In the genomic region with DNA sequence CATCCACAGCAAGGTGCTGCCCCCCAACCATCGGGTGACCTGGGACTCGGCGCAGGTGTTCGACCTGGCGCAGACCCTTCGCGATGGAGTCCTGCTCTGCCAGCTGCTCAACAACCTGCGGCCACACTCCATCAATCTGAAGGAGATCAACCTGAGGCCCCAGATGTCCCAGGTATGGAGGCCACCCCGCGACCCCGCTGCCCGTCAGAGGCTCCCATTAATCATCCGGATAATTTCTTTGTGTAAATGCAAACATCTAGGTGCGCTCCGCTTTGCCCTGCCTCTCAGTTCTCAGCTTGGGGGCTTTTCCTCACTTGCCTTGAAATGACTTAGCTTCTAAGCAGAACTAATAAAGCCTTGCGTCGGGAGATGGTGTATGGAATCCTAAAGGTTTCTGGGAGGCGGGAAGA, we compare ENCODE assay signal across 8 mouse cellular contexts. TPM values are rescaled to one million over a fixed set of nuclear protein-coding genes. Genes with fewer than 3 reads are reported as not detected.
DNase-seq lines count a peak whose midpoint lies in the region; ATAC-seq and TF ChIP-seq lines count a peak whose summit lies in the region.

No protein-coding gene starts in this region.

- H3K4me1 ChIP-seq in kidney, embryonic 15.5 days: peaks cover 20% of the 10 kb centered on the region
- no peaks in the 10 kb centered on the region; the same call in 1 of the 2 replicates for H3K4me1 ChIP-seq in cortical plate, adult 2 months (ENCODE audit: control insufficient read depth, insufficient read depth, low read length)
- H3K4me1 ChIP-seq in hindbrain, postnatal 0 days (ENCODE audit: insufficient read depth, low read length): no peaks in the 10 kb centered on the region
- H3K4me1 ChIP-seq in midbrain, embryonic 14.5 days (ENCODE audit: control insufficient read depth, insufficient read depth, low read length): 0 out of 2 replicates have a peak, but pooled peaks cover 5% of the 10 kb centered on the region

- H3K4me2 ChIP-seq in kidney, embryonic 15.5 days: peak overlapping the region; percentile 94
- peak overlapping the region; percentile 92 for H3K4me2 ChIP-seq in hindbrain, postnatal 0 days (ENCODE audit: low read depth, low read length)
- peak overlapping the region; percentile 80 for H3K4me2 ChIP-seq in midbrain, embryonic 14.5 days (ENCODE audit: low read length)

- H3K27ac ChIP-seq in kidney, embryonic 15.5 days: peak overlapping the region; percentile 85
- no peak overlapping the region for H3K27ac ChIP-seq in cortical plate, adult 2 months (ENCODE audit: insufficient read depth, low read length)
- H3K27ac ChIP-seq in hindbrain, postnatal 0 days: peak overlapping the region; percentile 79
- H3K27ac ChIP-seq in midbrain, embryonic 14.5 days (replicated peaks; ENCODE audit: low read depth, low read length): peak overlapping the region; percentile 92

- no peak for DNase-seq in kidney, adult 8-10 months
- DNase-seq in hindbrain, postnatal 0 days (ENCODE audit: low spot score): peak; percentile 42
- peak; percentile 66 for DNase-seq in midbrain, embryonic 14.5 days
- DNase-seq in adrenal gland, postnatal 25 days: no peak
- DNase-seq in right cerebral cortex, postnatal 10 days (ENCODE audit: low spot score in 2 of 2): no peak
- no peak for DNase-seq in spleen, postnatal 4 days (ENCODE audit: low spot score in 2 of 2)

- under 1% methylated on average over 18 of the region's 18 CpGs for WGBS in kidney, embryonic 15.5 days
- under 1% methylated on average over 18 of the region's 18 CpGs for WGBS in hindbrain, postnatal 0 days
- WGBS in midbrain, embryonic 14.5 days: under 1% methylated on average over 18 of the region's 18 CpGs

- TF ChIP-seq CTCF in cortical plate, adult 2 months (IDR thresholded peaks at IDR 0.05; ENCODE audit: extremely low read depth, insufficient read depth, low read length): no peak
- no peak for TF ChIP-seq CTCF in hindbrain, postnatal 0 days (IDR thresholded peaks at IDR 0.05; ENCODE audit: low read depth)

- peak overlapping the region; percentile 62 for H3K9ac ChIP-seq in kidney, embryonic 15.5 days
- H3K9ac ChIP-seq in hindbrain, postnatal 0 days (replicated peaks; ENCODE audit: low read length): peak overlapping the region; percentile 68
- peak overlapping the region; percentile 86 for H3K9ac ChIP-seq in midbrain, embryonic 14.5 days (replicated peaks; ENCODE audit: low read length)

- peaks cover 18% of the 10 kb centered on the region for H3K27me3 ChIP-seq in kidney, embryonic 15.5 days
- no peaks in the 10 kb centered on the region for H3K27me3 ChIP-seq in hindbrain, postnatal 0 days (ENCODE audit: insufficient read depth, low read length)
- H3K27me3 ChIP-seq in midbrain, embryonic 14.5 days (ENCODE audit: control insufficient read depth, insufficient read depth, low read length): no peaks in the 10 kb centered on the region

- no peaks in the 10 kb centered on the region for H3K9me3 ChIP-seq in kidney, embryonic 15.5 days (replicated peaks)
- H3K9me3 ChIP-seq in hindbrain, postnatal 0 days (ENCODE audit: low read length): no peaks in the 10 kb centered on the region
- no peaks in the 10 kb centered on the region for H3K9me3 ChIP-seq in midbrain, embryonic 14.5 days (ENCODE audit: control insufficient read depth, low read length)

- ATAC-seq in kidney, embryonic 15.5 days (replicated peaks; ENCODE audit: low FRiP score): no peak; the same call in 1 of the 2 replicates
- ATAC-seq in hindbrain, postnatal 0 days: no peak; the same call in 1 of the 2 replicates
- ATAC-seq in midbrain, embryonic 14.5 days (ENCODE audit: low FRiP score, low TSS enrichment): no peak; the same call in 1 of the 2 replicates

- H3K36me3 ChIP-seq in kidney, embryonic 15.5 days: no peaks in the 10 kb centered on the region
- no peaks in the 10 kb centered on the region for H3K36me3 ChIP-seq in hindbrain, postnatal 0 days (ENCODE audit: insufficient read depth, low read length)
- no peaks in the 10 kb centered on the region for H3K36me3 ChIP-seq in midbrain, embryonic 14.5 days (ENCODE audit: control insufficient read depth, insufficient read depth, low read length)

- peak overlapping the region; percentile 73 for H3K4me3 ChIP-seq in kidney, embryonic 15.5 days (replicated peaks)
- H3K4me3 ChIP-seq in cortical plate, adult 2 months (ENCODE audit: insufficient read depth, low read length): peak overlapping the region; percentile 35
- peak overlapping the region; percentile 77 for H3K4me3 ChIP-seq in hindbrain, postnatal 0 days (ENCODE audit: low read length)
- peak overlapping the region; percentile 78 for H3K4me3 ChIP-seq in midbrain, embryonic 14.5 days (replicated peaks; ENCODE audit: low read depth, low read length)

- TF ChIP-seq POLR2A in cortical plate, adult 2 months (IDR thresholded peaks at IDR 0.05; ENCODE audit: extremely low read depth, insufficient read depth, low read length): no peak

RNA-seq across cellular contexts. Expression of a gene that starts 0.6 kb away (rescaled TPM):
- 21.1 and 22.0 TPM in 2 replicates for polyA plus RNA-seq in kidney, embryonic 15.5 days (2015; fragmentation: Nextera tagmentation; extraction: Ambion mirVana)
- 3.5 and 3.8 TPM in 2 replicates for polyA plus RNA-seq in cortical plate, adult 2 months (2012; rRNA removed)
- total RNA-seq in hindbrain, postnatal 0 days (2014; rRNA removed): 7.3 and 10.1 TPM in 2 replicates
- polyA plus RNA-seq in hindbrain, postnatal 0 days (2015; fragmentation: Nextera tagmentation; extraction: Ambion mirVana): 6.7 and 8.2 TPM in 2 replicates
- 29.1 and 37.3 TPM in 2 replicates for polyA plus RNA-seq in midbrain, embryonic 14.5 days (2014; fragmentation: Nextera tagmentation; extraction: Ambion mirVana)
- 2.8 and 4.4 TPM in 2 replicates for total RNA-seq in adrenal gland, postnatal 25 days (2021)

Comparison
In these comparisons a context has a peak if more than half of its experiments do, and no peak if none do; other contexts are left out.
1. DNase-seq: peak in hindbrain, postnatal 0 days (single experiment) and midbrain, embryonic 14.5 days (single experiment); none in kidney, adult 8-10 months (0 of 2), adrenal gland, postnatal 25 days (single experiment), right cerebral cortex, postnatal 10 days (0 of 2) and spleen, postnatal 4 days (0 of 2).
2. Peak in every context shown above with its lines, with median percentiles within 50 percentile points of each other: H3K4me2 ChIP-seq, H3K4me3 ChIP-seq and H3K9ac ChIP-seq.